Mouse (Mus musculus) embryonic facial prominence, embryonic 15.5 days (tissue): ENCODE results near the gene Ssna1. TPM values are rescaled to one million over a fixed set of nuclear protein-coding genes. Genes with fewer than 3 reads are reported as not detected.

Experiments
- ATAC-seq: fragments of 200-750 bp; cut with Nextera tagmentation; 2 replicates; pipeline ENCODE4 v1.8.0; 2017; ENCODE audit warnings: low read depth, moderate TSS enrichment; ENCODE audit not compliant: insufficient number of reproducible peaks, low FRiP score, low TSS enrichment
- H3K27ac ChIP-seq: fragments of 300-500 bp; sonication (generic); replicated peaks from 2 replicates; pipeline ENCODE4 v1.5.1; 2015; ENCODE audit warnings: mild to moderate bottlenecking, inconsistent platforms
- H3K27me3 ChIP-seq: fragments of 300-500 bp; sonication (generic); 2 replicates; pipeline ENCODE4 v1.6.1; 2015; ENCODE audit warnings: inconsistent platforms
- H3K36me3 ChIP-seq: fragments of 300-500 bp; sonication (generic); 2 replicates; pipeline ENCODE4 v1.6.1; 2015; ENCODE audit warnings: mild to moderate bottlenecking, inconsistent platforms
- H3K4me1 ChIP-seq: fragments of 300-500 bp; sonication (generic); 2 replicates; pipeline ENCODE4 v1.6.1; 2015; ENCODE audit warnings: inconsistent platforms
- H3K4me2 ChIP-seq: fragments of 300-500 bp; sonication (generic); replicated peaks from 2 replicates; pipeline ENCODE4 v1.6.1; 2015; ENCODE audit warnings: mild to moderate bottlenecking, inconsistent platforms
- H3K4me3 ChIP-seq: fragments of 300-500 bp; sonication (generic); replicated peaks from 2 replicates; pipeline ENCODE4 v1.5.1; 2015; ENCODE audit warnings: mild to moderate bottlenecking, inconsistent platforms
- H3K9ac ChIP-seq: fragments of 300-500 bp; sonication (generic); 2 replicates; pipeline ENCODE4 v1.6.1; 2015; ENCODE audit warnings: inconsistent platforms
- H3K9me3 ChIP-seq: fragments of 300-500 bp; sonication (generic); replicated peaks from 2 replicates; pipeline ENCODE4 v1.6.1; 2016; ENCODE audit warnings: inconsistent platforms
- WGBS: fragments of 180-500 bp; shearing (Covaris S2); methylation state at CpG from one replicate; pipeline ENCODE4 v1.1.7; 2015; 5-methylcytosine and 5-hydroxymethylcytosine counted together
- polyA plus RNA-seq: library from polyadenylated mRNA; unstranded; fragments of >200 nt; fragmentation: Nextera tagmentation; extraction: Ambion mirVana; gene quantifications from 2 replicates; pipeline ENCODE4 v1.2.1, GENCODE M21; 2015

Ssna1 gene
- polyA plus RNA-seq, result 258 and 263 TPM in 2 replicates

DNA sequence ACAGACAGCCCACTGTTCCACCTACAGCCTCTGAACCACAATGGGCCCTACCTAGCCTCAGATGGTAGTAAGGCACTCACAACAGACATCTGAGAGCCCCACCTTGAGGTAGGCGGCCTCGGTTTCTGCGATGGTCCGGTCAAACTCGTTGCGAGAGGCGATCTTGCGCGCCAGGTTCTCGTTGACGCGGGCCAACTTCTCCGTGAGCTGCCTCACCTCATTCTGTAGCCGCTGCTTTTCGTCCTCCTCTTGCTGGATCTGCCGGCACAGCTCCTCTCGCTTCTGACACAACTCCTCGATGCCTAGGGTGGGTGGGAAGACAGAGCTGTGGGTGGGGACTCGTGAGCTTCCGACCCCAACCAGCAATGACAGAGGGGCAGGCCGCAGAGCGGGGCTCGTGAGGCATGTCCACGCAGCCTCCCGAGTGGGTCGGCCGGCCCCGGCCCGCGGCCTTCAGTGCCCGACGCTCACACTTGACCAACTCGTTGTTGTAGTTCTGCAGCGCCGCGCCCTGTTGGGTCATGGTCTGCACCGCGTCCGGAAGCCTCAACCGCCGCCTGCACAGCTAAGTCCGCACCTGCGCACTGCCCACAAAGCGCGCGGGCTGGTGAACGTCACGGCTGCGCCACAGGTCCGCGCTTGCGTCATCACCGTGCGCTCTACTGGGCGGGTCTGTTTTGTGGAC is at the start of gene Ssna1, which contains the start of gene Anapc2:
TSS of gene Ssna1 (minus strand) at position 612 of the 685 bp plus-strand sequence.
TSS of gene Anapc2 (plus strand) at position 652 of the 685 bp plus-strand sequence.
- H3K4me1 ChIP-seq, result peaks cover 38% of the 10 kb centered on the region
- no peaks in the 10 kb centered on the region for H3K9me3 ChIP-seq
- H3K9ac ChIP-seq, result peak within 1 kb of the TSS; percentile 97
- no peaks in the 10 kb centered on the region for H3K27me3 ChIP-seq
- peak within 1 kb of the TSS; percentile 96 for H3K4me2 ChIP-seq
- H3K27ac ChIP-seq, result peak within 1 kb of the TSS; percentile 90
- peak; percentile 93 for ATAC-seq
- peaks cover 62% of the 10 kb centered on the region for H3K36me3 ChIP-seq
- peak within 1 kb of the TSS; percentile 87 for H3K4me3 ChIP-seq
- WGBS, result under 1% methylated on average over 55 of the region's 55 CpGs

- H3K36me3 ChIP-seq, result no peaks in the 10 kb centered on the region
- no peak for ATAC-seq
- H3K9ac ChIP-seq, result no peak overlapping the region
- peaks cover 10% of the 10 kb centered on the region for H3K4me1 ChIP-seq
- H3K27ac ChIP-seq, result no peak overlapping the region
- no peak overlapping the region for H3K4me3 ChIP-seq
- WGBS, result 34% methylated on average over 2 of the region's 2 CpGs
- no peak overlapping the region for H3K4me2 ChIP-seq
- H3K27me3 ChIP-seq, result peaks cover 60% of the 10 kb centered on the region
- no peaks in the 10 kb centered on the region for H3K9me3 ChIP-seq
Measured at GRCm38 (mm10) chr2:25320084-25320483, 47.8 kb upstream of the Ssna1 start.

GRCm38 (mm10) chr2:25318971-25319773 is 46.9 kb upstream of the Ssna1 start, which contains the start of gene Grin1:
Grin1 (minus strand) TSS chr2:25319187.
- H3K4me2 ChIP-seq, result peak within 1 kb of the TSS; percentile 62
- no peak within 1 kb of the TSS for H3K27ac ChIP-seq
- H3K27me3 ChIP-seq, result peaks cover 69% of the 10 kb centered on the region
- H3K9ac ChIP-seq, result no peak within 1 kb of the TSS
- H3K36me3 ChIP-seq, result no peaks in the 10 kb centered on the region
- H3K9me3 ChIP-seq, result no peaks in the 10 kb centered on the region
- 9% methylated on average over 58 of the region's 58 CpGs for WGBS
- H3K4me1 ChIP-seq, result peaks cover 10% of the 10 kb centered on the region
- 0 out of 2 replicates have a peak, but pooled peaks have one; percentile 40 for ATAC-seq
- peak within 1 kb of the TSS; percentile 34 for H3K4me3 ChIP-seq

DNA sequence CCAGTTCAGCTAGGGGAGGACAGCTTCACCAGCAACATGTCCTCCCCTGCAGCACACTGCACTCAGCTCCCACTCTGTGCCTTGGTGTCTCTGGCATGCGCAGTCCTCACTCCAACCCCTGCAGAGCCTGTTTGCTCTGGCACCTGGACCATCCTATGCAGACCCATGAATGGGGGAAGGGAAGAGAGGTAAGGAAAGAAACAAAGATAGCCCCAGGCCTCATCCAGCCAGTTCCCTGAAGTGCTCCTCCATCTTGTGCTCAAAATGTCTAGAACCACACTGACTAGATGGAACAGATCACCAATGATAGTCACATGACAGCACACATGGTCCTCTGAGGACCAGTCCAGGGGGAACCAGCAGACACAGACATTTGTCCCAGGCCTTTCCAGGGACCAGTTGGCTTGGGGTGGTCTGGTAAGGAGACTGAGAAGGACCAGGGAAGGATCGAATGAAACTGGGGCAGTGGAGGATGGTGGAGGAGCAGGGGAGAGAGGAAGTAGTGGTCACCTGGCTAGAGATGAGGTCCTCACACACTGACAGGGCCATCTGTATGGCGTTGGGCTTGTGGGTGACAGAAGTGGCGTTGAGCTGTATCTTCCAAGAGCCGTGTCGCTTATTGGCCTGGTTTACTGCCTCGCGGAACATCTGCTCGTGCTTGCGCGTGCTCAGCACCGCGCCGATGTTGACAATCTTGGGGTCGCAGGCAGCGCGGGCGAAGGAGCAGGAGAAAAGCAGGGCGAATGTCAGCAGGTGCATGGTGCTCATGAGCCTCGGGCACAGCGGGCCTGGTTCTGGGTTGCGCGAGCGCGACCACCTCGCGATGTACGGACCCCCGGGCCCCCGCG is 46.1 kb upstream of the Ssna1 start:
- no peak overlapping the region for H3K9ac ChIP-seq
- peak overlapping the region; percentile 62 for H3K4me2 ChIP-seq
- H3K27me3 ChIP-seq, result peaks cover 78% of the 10 kb centered on the region
- 6% methylated on average over 31 of the region's 31 CpGs for WGBS
- no peak overlapping the region for H3K27ac ChIP-seq
- peak overlapping the region; percentile 34 for H3K4me3 ChIP-seq
- no peaks in the 10 kb centered on the region for H3K36me3 ChIP-seq
- H3K4me1 ChIP-seq, result peaks cover 10% of the 10 kb centered on the region
- H3K9me3 ChIP-seq, result no peaks in the 10 kb centered on the region
- no peak for ATAC-seq

- no peak for ATAC-seq
- H3K9me3 ChIP-seq, result no peaks in the 10 kb centered on the region
- no peaks in the 10 kb centered on the region for H3K4me1 ChIP-seq
- peaks cover 82% of the 10 kb centered on the region for H3K27me3 ChIP-seq
- no peak overlapping the region for H3K4me3 ChIP-seq
- 5% methylated on average over 11 of the region's 11 CpGs for WGBS
- no peaks in the 10 kb centered on the region for H3K36me3 ChIP-seq
- no peak overlapping the region for H3K4me2 ChIP-seq
- no peak overlapping the region for H3K27ac ChIP-seq
- H3K9ac ChIP-seq, result no peak overlapping the region
Measured at GRCm38 (mm10) chr2:25311491-25311891, 39.3 kb upstream of the Ssna1 start.

DNA sequence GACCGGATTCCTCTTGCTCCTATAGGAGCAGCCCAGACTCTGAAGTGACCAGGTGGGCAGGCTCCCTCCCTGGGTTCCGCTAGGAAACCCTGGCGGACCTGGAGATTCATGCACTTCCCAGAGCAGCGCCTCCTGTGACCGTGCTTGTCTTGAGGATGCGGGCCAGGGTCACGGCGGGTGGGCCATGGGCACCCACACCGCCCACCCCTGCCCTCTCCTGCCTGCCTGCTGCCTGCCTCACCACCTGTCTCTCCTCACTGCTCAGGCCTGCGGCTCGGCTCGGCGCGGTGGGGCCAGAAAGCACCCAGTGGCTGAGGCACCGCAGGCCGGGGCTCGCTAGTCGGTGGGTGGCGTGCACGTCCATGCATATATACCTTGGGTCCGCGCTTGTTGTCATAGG is 38.7 kb upstream of the Ssna1 start:
- Histone ChIP-seq H3K36me3 (no peaks in the 10 kb centered on the region), H3K9me3 (no peaks in the 10 kb centered on the region), H3K4me3 (no peak overlapping the region), H3K4me2 (no peak overlapping the region), H3K27me3 (peaks cover 81% of the 10 kb centered on the region), H3K4me1 (no peaks in the 10 kb centered on the region), H3K9ac (no peak overlapping the region), H3K27ac (no peak overlapping the region)
- no peak for ATAC-seq
- WGBS, result 2% methylated on average over 22 of the region's 22 CpGs

DNA sequence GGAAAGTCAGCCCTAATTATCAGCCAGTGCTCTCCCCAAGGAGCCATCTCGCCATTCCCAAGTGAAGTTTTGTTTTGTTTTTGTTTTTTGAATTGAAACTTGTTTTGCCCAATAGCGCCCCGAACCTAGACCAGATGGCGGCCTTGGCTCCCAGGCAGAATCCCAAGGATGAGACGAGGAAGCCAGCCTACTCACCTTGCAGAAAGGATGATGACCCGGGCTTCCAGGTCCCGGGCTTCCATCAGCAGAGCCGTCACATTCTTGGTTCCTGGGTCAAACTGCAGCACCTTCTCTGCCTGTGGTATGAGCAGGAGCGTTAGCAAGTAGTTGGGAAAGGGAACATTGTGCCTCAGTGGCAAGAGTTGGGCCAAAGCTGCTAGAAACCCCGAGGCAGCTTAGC is 37.9 kb upstream of the Ssna1 start:
- Histone ChIP-seq H3K27ac (no peak overlapping the region), H3K4me3 (no peak overlapping the region), H3K4me2 (no peak overlapping the region), H3K9ac (no peak overlapping the region), H3K4me1 (peaks cover 5% of the 10 kb centered on the region), H3K36me3 (no peaks in the 10 kb centered on the region), H3K27me3 (peaks cover 85% of the 10 kb centered on the region), H3K9me3 (no peaks in the 10 kb centered on the region)
- WGBS, result 59% methylated on average over 10 of the region's 10 CpGs
- no peak for ATAC-seq

- Histone ChIP-seq H3K9me3 (no peaks in the 10 kb centered on the region), H3K4me3 (peak overlapping the region; percentile 43), H3K9ac (0 out of 2 replicates have a peak overlapping the region, but pooled peaks have one; percentile 15), H3K4me2 (peak overlapping the region; percentile 80), H3K27ac (no peak overlapping the region), H3K36me3 (no peaks in the 10 kb centered on the region), H3K27me3 (peaks cover 55% of the 10 kb centered on the region), H3K4me1 (peaks cover 9% of the 10 kb centered on the region)
- ATAC-seq, result no peak
- 45% methylated on average over 14 of the region's 14 CpGs for WGBS
Measured at GRCm38 (mm10) chr2:25305587-25306359, 33.5 kb upstream of the Ssna1 start.

DNA sequence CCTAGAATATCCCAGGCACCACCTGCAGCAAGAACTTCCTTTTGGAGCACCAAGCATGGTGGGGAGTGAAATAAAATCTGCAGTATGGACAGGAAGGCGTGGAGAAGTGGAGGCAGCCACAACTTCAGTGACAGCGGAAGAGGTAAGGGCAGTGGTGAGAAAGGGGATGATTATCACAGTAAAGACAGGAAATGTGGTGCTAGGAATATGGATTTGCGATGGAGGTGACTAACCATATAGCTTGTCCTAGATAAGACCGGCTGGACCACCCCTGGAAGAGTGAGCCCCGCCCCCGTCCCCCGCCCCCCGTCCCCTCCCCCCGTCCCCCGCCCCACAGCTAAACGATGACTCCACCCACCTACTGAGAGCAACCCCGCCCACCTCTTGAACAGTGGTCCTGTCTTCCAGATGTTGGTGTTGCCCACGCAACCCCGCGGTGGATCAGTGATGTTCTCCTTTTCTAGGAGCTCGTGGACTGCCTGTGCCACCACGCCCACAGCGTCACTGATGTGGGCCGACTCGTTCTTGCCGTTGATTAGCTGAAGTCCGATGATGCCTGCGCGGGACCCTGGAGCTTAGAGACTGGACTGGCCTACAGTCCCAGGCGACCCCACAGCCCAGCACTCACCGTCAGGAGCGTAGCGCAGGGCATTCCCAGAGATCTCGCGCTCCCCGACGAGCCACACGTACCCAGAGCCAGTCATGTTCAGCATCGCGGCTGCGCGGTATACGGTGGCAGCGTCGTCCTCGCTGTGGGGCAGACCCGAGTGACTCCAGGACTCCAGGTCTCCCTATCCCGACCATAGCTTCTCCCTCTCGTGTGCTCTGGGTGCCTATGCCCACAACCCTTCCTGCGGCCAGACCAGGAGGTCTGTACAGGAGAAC is 32.7 kb upstream of the Ssna1 start:
- H3K36me3 ChIP-seq, result no peaks in the 10 kb centered on the region
- H3K9me3 ChIP-seq, result no peaks in the 10 kb centered on the region
- no peak overlapping the region for H3K27ac ChIP-seq
- H3K4me1 ChIP-seq, result peaks cover 9% of the 10 kb centered on the region
- peak overlapping the region; percentile 43 for H3K4me3 ChIP-seq
- WGBS, result 2% methylated on average over 44 of the region's 45 CpGs
- H3K4me2 ChIP-seq, result peak overlapping the region; percentile 80
- H3K27me3 ChIP-seq, result peaks cover 48% of the 10 kb centered on the region
- peak overlapping the region; percentile 15; the same call in 1 of the 2 replicates for H3K9ac ChIP-seq
- ATAC-seq, result 0 out of 2 replicates have a peak, but pooled peaks have one; percentile 29
